Comparison of ENCODE assay signal across 19 mouse cellular contexts in the genomic region with DNA sequence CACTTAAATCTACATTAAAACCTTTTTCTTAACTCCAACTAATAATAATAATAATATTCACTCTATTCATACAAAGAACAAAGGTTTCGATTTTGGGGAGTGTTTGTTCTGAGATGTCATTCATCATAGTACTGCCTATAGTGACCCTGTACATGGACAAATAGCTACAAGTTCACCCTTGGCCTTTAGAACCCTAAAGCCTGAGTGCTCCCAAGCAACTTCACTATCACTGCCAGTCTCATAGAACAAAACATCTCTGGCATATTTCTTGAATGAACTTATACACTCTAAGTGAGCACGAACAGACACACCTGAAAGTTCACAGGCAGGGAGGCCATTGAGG. TPM values are rescaled to one million over a fixed set of nuclear protein-coding genes. Genes with fewer than 3 reads are reported as not detected.
"Had no signal": no experiment of that assay in that cellular context is flagged by ENCODE, and none has a peak within 500 bp of the region (broad histone marks: within the 10 kb centered on the region; RNA-seq: fewer than 3 reads in every experiment).

No protein-coding gene starts in this region.

- DNase-seq: kidney, postnatal 25 days; layer of hippocampus, adult 9-11 months; left cerebral cortex, postnatal 4 days; retina, postnatal 1 day; right cerebral cortex, postnatal 25 days; spleen, adult 18-20 months; thymus, postnatal 25 days had no signal

- H3K4me3 ChIP-seq: layer of hippocampus, adult 2 months; limb, embryonic 12.5 days; limb, embryonic 15.5 days; megakaryocyte, embryonic 14.5 days; midbrain, embryonic 10.5 days; midbrain, embryonic 13.5 days; myocyte; neural tube, embryonic 13.5 days had no signal

- H3K9me3 ChIP-seq: limb, embryonic 12.5 days; limb, embryonic 15.5 days; megakaryocyte, embryonic 14.5 days; midbrain, embryonic 10.5 days; midbrain, embryonic 13.5 days; neural tube, embryonic 13.5 days had no signal

- H3K4me2 ChIP-seq: limb, embryonic 12.5 days; limb, embryonic 15.5 days; lung, embryonic 14.5 days; midbrain, embryonic 13.5 days; neural tube, embryonic 13.5 days had no signal

- H3K27ac ChIP-seq: layer of hippocampus, adult 2 months; limb, embryonic 12.5 days; limb, embryonic 15.5 days; macrophage; midbrain, embryonic 10.5 days; midbrain, embryonic 13.5 days; neural tube, embryonic 13.5 days had no signal

- H3K4me1 ChIP-seq: limb, embryonic 12.5 days; limb, embryonic 15.5 days; midbrain, embryonic 10.5 days; midbrain, embryonic 13.5 days; neural tube, embryonic 13.5 days had no signal

- H3K9ac ChIP-seq: limb, embryonic 12.5 days; limb, embryonic 15.5 days; lung, embryonic 14.5 days; midbrain, embryonic 13.5 days; neural tube, embryonic 13.5 days had no signal

- ATAC-seq: hindbrain, embryonic 16.5 days; midbrain, embryonic 13.5 days; midbrain, embryonic 16.5 days had no signal

- H3K27me3 ChIP-seq: limb, embryonic 12.5 days; limb, embryonic 15.5 days; megakaryocyte, embryonic 14.5 days; midbrain, embryonic 13.5 days; neural tube, embryonic 13.5 days had no signal

RNA-seq across cellular contexts. Expression of a gene that starts 14.6 kb away (rescaled TPM):
- polyA plus RNA-seq: macrophage had no signal
